16 mouse cellular contexts compared by ENCODE assay signal in the genomic region with DNA sequence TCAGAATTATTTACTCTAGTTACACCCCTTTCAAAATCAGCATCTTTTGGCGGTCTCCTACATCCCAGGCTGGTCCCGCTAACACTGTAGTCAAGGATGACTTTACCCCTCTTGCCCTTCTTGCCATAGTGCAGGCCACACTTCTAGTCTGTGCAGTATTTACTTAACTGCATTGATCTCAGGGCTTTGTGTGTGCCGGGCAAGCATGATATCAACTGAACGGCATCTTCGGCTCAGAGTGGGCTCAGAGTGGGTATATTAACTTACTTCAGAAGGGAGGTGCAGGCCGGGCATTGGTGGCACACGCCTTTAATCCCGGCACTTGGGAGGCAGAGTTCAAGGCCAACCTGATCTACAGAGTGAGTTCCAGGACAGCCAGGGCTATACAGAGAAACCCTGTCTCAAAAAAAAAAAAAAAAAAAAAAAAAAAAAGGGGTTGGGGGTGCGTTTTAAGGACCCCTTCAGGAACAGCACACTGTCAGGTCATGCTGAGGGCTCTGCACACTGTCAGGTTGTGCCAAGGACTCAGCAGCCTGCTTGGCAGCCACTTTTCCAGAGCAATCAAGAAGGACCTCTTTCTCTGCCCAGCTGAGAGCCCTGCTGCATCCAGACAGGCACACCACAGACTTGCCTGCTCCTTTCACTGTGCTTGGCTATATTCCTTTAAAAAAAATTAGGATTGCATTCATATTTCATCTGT.
"Had no signal": no experiment of that assay in that cellular context is flagged by ENCODE, and none has a peak within 500 bp of the region (broad histone marks: within the 10 kb centered on the region; RNA-seq: fewer than 3 reads in every experiment).

No protein-coding gene starts in this region.

- H3K4me2 ChIP-seq: liver, embryonic 13.5 days; lung, embryonic 15.5 days; neural tube, embryonic 15.5 days had no signal

- DNase-seq: kidney, adult 9 months; kidney, postnatal 36 days; layer of hippocampus, adult 9-11 months; layer of hippocampus, postnatal 36 days; liver, embryonic 13.5 days; liver, postnatal 0 days; lung, postnatal 14 days; right cerebral cortex, adult 18-20 months; right cerebral cortex, postnatal 25 days; thymus, postnatal 36 days had no signal

- H3K4me3 ChIP-seq: liver, embryonic 13.5 days; lung, embryonic 15.5 days; megakaryocyte, embryonic 14.5 days; neural tube, embryonic 15.5 days had no signal

- ATAC-seq: liver, postnatal 0 days; midbrain, embryonic 16.5 days had no signal

- H3K27ac ChIP-seq: kidney, postnatal 0 days; liver, embryonic 13.5 days; lung, embryonic 15.5 days; macrophage; neural tube, embryonic 15.5 days had no signal

- H3K36me3 ChIP-seq: liver, embryonic 13.5 days; lung, embryonic 15.5 days; neural tube, embryonic 15.5 days had no signal

- H3K9ac ChIP-seq: liver, embryonic 13.5 days; liver, postnatal 0 days; lung, embryonic 15.5 days; neural tube, embryonic 15.5 days had no signal

- H3K9me3 ChIP-seq: liver, embryonic 13.5 days; lung, embryonic 15.5 days; megakaryocyte, embryonic 14.5 days; neural tube, embryonic 15.5 days had no signal

- H3K27me3 ChIP-seq: liver, embryonic 13.5 days; lung, embryonic 15.5 days; neural tube, embryonic 15.5 days had no signal

- H3K4me1 ChIP-seq: liver, embryonic 13.5 days; neural tube, embryonic 15.5 days had no signal
